Mouse (Mus musculus) gastrocnemius, postnatal 25 days (tissue): Measurements from ENCODE around the gene Slc25a47. TPM values are rescaled to one million over a fixed set of nuclear protein-coding genes. Genes with fewer than 3 reads are reported as not detected.
"Not testable (repeated sequence)": the region's sequence is repeated elsewhere in the genome, so short reads cannot be mapped to it uniquely, and the experiment has no call there.

ENCODE experiments used
- DNase-seq: peaks from one replicate; pipeline ENCODE4 v3.0.0; 2022
- total RNA-seq, 2 experiments: library from RNA; stranded (reverse); gene quantifications; 1 replicate in 1 of 2; 2 replicates in 1 of 2; pipeline ENCODE4 v1.2.3; 2021

The Slc25a47 gene
- total RNA-seq, 2 experiments from 2014 or later: 5.8 to 6.3 TPM

DNA sequence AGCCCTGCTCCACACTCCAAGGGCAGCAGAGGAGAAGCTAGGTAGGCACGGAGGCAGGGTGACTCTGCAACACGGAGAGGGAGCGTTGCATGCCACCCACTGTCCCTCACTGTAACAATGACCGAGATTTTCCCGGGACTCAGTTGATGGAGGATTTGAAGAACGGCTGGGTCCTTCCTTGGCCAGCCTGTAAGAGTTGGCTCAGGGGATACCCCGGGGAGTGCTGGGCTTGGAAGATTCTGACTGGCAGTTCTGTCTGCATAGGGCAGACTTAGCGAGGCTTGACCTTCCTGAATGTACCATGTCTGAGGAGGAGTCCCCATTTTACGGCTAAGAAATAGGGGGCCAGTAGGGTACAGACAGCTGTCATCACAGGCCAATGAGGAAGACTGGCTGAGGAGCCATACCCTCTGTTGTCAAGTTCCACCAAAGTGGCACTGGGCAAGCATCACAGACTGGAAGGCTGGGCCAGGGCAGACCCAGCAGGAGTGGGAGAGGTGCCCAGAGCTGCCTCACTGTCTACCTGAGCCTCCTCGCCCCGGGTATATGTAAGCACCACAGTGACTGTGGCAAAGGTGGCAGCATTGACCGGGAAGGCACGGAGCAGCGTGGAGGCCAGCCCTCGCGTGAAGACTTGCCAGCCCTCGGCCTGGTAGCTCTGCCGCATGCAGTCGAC lies 9.4 kb upstream of the Slc25a47 start:
- DNase-seq: no peak

DNA sequence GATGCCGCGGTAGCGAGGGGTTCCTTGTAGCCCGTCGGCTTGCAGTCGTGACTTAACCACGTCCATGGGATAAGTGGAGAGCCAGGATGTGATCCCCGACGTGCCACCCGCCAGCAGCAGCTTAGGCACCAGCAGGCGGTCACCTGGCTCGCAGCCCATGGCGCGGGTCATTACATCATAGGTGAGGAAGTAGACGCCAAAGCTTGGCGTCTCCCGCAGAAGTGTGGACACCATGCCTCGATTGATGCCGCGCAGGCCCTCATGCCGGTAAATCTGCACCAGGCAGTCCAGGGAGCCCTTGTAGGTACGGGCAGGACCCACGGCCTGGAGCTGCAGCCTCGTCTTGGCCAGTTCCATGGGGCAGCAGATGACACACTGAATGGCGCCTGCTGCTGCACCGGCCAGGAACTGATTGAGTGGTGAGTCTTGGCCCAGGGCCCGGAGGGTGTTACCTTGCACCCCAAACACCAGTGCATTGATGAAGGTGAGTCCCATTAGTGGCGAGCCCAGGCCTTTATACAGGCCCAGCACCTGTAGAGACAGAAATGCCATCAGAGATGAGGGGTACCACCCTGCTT lies 8.8 kb upstream of the Slc25a47 start:
- no peak for DNase-seq

DNA sequence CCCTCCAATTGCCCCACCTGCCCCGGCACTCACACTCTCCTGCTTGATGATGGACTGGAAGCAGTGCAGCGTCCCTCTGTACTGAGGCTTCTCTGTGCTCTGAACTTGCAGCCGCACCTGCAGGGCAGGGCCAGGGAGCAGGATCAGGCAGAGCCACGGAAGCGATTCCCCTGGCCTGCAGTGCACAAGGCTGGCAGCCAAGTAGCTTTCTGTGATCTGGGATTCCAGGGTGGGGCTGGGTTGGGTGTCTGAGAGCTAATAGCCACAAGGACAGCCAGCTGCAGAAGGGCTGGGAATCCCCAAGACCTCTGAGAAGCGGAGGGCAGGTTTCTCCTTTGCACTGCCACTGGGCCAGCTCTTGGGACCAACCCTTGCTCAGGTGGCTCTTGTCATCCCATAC lies 8.2 kb upstream of the Slc25a47 start:
- DNase-seq: no peak

DNA sequence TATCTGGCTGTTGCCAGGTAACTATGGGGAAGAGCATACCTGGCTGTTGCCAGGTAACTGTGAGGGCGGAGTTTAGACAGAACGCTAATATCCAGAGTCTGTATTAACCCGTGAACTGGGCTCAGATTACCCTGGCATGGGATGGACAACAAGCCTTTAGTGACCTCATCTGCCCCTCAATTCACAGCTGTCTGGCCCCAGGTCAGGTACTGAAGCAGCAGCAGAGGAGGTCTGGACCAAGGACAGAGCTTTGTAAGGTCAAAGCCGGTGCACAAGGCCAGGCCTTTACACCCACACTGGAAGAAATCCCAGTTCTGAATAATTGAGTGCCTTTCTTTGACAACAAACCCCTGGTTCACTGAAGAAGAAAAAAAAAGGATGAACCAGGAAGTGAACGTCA lies 6.2 kb upstream of the Slc25a47 start:
- DNase-seq: no peak

DNA sequence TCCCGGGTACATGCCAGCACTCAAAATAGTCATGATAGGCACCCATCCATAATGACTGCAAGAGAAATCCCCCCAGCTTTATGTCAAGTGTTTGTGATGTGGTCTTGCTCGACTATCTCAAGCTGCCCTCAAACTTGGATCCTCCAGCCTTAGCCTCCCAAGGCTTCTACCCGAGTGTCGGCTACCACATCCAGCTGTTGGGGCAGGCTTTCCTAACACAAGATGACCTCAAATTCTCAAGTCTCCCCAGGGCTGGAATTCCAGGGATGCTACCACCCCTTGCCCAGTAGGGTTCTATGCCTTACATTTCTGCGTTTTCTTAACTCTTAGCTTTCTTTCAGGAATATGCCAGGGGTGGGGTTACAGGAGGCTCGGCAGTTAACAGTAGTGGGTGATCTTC lies 5.5 kb upstream of the Slc25a47 start:
- no peak for DNase-seq

DNA sequence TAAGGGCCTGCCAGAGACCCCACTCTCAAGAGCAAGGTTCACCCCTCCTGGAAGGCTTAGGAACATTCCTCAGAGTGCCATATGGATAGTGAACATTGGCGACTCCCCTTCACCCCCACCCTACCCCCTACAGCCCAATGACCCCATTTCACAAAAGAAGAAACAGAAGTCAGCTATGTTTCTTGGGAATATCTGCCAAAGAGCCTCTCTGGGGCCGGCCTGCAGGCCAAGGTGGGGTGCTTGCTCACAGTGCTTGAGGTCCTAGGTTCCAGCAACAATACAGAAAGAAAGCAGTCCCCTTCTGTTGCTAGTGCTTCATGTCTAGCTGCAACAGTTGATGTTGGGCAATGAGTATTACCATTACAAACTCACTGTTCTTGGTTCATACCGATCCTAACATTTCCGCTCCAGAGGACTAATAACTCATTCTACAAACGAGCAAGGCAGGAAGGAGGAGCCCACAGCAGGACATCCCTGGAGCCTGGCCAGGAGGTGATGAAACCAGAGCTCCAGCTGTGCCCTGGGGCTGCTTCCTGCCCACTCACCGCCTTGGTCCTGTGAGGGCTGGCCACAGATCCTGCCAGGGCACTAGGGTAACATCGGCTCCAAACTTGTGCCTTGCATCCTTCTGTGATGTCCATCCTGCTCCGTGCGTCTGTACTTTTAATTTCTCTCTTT lies 3.7 kb upstream of the Slc25a47 start:
- peak; percentile 63 for DNase-seq

DNA sequence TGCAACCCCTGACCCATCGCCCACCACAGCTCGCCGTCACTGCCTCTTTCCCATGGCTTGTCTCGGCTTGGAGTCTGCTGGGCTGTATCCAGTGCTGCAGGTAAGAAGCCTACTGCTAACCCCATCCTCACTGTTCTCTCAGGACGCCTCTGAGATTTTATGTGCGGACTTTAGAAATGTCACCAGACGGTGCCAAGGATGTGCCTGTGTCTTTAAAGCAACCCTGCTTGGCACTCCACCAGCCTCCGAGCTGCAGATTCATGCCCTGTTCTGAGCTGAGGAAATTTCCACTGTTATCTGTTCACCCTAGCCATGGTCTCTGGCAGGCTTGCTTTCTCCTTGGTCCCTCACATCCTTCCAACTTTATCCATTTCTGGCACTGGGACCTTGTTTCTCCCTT lies 3.0 kb upstream of the Slc25a47 start:
- peak; percentile 58 for DNase-seq

DNA sequence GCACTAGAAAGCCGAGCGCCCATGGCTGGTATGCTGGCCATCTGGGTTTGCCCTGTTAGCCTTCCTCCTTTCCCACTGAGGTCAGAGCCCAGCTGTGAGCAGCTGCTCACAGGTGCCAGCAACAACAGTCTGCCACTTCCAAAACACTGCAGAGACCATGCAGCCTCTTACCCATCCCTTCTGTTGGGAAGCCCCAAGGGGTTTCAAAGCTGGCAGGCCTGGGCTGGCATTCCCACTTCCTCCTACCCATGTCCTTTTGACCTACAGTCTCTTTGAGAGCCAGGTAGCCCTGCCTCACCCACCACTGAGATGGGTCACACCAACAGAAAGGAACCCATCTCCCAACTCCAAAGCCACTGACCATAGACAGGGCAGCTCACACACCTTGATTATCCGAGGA lies 2.4 kb upstream of the Slc25a47 start:
- DNase-seq: no peak

DNA sequence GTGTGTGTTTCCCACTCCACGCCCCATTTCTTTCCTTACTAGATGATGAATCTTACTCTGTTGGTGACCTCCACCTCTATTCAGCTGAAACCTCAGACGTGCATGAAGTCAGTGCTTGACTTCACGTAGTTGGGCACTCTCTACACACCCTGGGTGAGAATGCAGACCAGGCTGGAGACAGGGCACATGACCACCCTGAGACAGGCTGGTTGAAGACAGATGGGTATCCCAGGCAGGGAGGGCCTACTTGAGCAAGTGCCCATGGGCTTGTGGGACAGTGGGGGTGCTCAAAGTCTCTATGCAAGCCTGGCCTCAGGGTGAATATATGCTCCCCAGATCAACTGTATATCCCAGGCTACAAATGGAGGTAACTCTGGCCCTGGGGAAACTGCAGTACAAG lies 1.5 kb upstream of the Slc25a47 start:
- no peak for DNase-seq

DNA sequence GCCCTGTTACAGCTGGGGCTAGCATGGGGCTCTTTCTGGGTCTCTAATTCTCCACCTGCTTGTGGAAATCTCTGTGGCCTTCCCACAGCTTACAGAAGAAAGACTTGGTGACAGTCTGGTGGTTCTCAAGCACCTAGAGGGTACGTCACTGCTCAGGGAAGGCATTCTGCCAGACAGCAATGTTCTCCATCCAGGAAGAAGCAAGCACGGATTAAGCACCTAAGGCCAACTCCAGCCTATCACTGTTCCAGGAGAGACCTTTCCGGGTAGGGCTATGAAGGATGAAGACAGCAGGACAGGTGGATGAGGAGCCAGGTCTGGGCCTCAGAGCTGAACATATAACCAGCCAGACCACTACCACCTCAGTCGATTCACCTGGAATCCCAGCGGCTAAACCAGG lies 1.1 kb upstream of the Slc25a47 start:
- DNase-seq: no peak

DNA sequence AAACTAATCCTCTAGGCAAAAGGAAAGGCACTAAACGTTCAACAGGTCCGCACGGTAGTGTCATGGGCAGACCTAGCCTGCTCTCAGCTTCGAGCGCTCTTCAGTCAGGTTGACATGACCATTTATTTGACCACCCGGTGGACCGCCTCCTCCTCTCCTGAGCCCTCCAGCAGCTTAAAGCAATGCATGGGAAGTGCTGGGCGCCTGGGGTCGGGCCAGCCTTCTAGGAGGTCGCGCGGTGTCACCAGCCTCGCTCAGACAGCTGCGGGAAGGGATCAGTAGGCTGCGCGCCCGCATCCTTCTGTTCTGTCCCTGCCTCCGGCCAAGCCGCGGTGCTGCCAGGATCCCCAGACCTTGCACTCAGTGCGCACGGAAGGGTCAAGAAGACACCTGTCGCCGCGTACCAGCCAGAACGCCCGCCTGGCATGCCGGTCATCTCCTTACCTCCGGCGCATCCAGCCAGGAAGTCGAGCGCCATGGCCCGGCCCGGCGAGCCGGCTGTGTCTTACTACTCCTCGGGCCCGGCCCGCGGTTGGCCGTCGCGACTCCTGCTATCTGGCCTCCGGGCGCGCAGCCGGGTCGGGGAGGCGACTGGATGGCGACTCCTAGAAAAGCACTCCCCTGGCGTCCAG lies 522 bp upstream of the Slc25a47 start:
- no peak for DNase-seq

DNA sequence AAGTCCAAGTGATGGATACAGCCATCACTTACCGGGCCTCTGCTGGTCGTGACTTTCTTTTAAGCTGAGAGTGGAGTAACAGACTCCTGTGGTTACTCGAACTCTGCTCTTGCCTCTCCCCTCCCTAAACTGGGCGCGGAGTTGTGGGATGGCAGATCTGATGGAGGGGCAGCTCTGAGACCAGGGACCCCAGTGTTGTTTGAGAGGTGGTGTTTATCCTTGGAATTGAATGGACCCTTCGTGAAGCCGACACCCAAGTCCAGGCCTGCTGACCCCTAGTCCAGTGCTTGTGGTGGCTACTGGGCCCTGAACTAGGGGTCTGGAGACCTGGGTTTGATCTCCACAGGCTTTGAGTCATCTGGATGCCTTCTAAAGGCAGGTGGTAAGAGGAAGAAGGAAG lies 876 bp downstream of the Slc25a47 start:
- DNase-seq: no peak

DNA sequence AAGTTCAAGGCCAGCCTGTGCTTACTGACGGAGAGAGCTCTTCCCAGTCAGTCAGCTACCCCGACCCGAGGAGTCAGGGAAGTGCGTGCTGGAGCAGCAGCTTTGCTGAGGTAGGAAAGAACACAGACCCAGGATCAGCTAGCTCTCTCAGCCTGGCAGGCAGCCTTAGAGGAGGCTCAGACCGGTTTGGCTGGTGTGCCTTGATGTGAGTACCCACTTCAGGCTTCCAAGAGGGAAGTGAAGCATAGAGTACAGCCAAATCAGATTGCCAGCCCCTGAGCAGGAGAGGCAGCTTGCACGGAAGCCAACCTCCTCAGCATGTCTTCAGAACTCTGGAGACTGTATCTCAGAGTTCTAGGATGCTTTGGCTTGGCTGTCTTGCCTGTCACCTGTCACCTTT lies 5.3 kb downstream of the Slc25a47 start:
- DNase-seq: peak; percentile 67

DNA sequence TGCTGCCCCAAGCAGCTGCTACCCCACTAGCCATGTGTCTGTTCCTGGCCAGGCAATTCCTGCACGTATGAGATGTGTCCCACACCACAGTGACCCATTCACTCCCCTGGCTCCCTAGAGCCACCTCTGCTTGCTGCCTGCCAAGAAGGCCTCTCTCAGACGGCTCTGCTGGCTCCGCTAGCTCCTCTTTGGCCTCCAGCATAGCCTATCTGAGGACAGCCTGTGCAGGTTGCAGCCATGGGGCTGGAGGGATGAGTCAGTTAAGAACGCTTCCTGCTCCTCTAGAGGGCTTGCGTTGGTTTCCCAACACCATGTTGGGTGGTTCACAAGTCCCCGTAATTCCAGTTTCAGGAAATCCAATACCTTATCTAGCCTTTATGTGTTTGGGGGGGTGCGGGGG lies 6.8 kb downstream of the Slc25a47 start:
- peak; percentile 46 for DNase-seq

DNA sequence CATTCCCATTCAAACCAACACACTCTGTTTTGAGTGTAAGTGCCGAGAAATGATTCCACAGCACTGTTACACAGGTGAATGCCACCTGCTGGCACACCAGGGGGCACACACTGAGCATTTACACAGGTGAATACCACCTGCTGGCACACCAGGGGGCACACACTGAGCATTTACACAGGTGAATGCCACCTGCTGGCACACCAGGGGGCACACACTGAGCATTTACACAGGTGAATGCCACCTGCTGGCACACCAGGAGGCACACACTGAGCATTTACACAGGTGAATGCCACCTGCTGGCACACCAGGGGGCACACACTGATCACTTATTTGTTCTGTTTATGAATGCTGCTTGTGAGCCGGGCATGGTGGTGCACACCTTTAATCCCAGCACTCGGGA lies 12.2 kb downstream of the Slc25a47 start:
- not testable (repeated sequence) for DNase-seq

DNA sequence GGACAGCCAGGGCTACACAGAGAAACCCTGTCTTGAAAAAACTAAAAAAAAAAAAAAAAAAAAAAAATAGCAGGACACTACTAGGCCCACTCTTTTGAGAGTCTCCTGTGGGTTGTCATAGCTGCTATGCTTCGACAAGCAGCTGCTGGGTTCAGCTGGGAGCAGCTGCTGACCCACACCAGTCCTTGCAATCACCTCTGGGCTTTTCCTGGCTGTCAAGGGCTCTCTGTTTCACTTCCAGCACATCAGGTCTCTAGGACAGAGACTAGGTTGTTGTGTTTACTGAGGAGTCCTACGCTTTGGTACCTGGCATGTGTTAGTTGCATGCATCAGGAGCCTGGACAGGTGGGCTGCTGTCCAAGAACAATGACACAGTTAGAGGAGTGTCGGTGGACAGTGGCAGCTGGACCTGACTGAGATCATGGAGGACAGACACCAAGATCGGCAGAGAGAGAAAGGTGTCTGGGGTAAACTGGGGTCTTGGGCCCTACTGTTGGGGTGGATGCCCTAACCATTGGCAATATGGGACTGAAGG lies 13.7 kb downstream of the Slc25a47 start:
- no peak for DNase-seq

DNA sequence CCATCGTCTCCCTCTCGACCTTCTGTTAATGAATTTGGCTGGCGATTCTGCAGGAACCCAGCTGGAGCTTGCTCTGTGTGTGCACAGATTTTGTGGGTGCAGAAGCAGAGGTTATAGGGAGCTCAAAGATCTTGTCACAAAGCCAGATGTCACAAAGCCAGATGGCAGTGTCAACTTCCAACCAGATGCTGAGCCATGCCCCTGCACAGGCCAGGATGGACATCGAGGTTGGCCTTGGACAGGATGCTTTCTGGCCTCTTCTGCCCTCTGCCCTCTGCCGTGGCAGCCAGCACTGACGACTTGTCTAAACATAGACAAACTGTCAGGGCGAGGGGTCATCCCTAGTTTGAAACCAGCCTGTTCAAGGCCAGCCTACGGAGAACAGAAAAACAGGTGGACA lies 14.3 kb downstream of the Slc25a47 start:
- DNase-seq: no peak

DNA sequence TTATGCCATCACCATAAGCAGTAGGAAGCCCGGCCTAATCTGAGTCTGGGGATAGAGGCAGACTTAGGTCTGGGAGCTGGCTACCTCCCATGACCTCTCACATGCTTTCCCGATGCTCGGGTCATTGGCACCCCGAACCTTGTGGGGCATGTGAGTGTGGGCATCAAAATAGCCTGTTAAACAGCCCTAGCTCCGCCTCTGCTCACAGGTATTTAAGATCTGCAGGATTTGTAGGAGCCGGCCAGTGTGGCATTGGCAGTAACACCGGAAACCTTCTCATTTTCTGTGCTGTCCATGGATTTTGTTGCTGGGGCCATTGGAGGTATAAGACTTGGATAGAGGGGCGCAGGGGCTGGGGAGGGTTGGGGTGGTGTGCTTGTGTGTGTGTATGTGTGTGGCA lies 15.0 kb downstream of the Slc25a47 start:
- no peak for DNase-seq

DNA sequence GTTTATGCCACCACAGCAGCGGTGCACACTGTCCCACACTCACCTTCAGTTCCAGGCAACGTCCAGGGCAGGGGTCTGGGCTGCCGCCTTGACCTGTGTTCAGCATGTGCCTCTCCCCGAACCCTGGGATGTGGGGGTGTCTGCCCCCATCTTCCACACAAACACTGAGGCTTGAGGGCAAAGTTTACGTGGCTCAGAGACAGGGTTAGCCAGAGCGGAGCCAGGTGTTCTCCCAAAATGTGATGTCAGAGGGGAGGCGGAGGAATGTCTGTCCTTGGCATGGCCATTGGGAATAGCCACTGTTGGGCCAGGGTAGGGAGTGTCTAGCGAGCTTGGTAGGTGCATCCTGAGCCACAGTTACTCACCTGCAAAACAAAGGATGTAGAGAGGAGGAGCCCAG lies 17.0 kb downstream of the Slc25a47 start:
- no peak for DNase-seq

DNA sequence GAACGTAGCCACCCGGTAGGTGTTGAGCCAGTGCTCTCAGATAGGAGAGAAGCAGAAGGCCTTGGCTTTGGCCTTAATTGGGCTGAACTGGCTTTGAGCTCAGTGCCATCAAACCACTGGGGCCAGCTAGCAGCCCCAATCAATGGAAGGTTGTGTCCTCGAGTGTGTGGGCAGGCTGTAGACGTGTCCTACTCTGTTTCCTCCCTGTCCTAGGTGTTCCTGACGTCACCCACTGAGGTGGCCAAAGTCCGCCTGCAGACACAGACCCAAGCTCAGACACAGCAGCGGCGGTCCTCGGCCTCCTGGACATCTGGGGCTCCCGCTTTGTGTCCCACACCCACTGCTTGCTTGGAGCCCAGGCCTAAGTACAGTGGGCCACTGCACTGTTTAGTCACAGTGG lies 19.2 kb downstream of the Slc25a47 start:
- DNase-seq: no peak

DNA sequence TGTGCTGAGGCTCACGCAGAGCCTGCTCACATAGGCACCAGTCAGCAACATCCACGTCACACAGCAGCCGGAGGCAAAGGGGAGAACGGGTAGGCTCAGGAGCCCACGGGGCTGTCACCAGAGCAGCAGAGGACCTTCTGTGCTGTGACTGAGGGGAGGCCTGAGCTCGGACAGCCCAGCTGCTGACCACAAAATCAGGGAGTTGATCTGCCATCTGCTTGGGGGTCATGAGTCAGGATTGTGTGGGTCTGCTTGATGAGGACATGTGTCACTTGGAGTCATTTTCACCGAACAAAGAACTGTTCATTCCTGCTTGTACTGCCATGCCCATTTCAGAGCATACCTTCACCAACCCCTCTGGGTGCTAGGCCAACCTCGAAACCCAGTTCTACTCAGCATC lies 20.3 kb downstream of the Slc25a47 start:
- DNase-seq: no peak

DNA sequence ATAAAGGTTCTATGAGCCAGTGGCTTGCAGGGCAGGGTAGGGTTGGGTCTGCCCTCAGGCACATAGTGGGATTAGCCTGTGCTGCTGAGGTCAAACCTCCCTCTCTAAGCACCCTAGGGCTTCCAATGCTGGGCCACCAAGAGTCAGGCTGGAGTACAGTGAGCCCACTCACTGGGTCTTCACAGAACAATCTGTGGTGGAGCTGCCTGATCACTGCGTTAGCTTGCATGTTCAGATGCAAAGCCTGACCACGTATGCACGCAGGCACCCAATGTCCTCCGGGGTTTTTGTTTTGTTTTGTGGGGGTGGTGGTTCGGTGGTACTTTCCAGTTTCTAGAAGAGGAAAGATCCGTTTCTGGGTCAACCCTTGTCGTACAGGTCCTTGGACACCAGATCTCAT lies 21.3 kb downstream of the Slc25a47 start:
- DNase-seq: no peak

DNA sequence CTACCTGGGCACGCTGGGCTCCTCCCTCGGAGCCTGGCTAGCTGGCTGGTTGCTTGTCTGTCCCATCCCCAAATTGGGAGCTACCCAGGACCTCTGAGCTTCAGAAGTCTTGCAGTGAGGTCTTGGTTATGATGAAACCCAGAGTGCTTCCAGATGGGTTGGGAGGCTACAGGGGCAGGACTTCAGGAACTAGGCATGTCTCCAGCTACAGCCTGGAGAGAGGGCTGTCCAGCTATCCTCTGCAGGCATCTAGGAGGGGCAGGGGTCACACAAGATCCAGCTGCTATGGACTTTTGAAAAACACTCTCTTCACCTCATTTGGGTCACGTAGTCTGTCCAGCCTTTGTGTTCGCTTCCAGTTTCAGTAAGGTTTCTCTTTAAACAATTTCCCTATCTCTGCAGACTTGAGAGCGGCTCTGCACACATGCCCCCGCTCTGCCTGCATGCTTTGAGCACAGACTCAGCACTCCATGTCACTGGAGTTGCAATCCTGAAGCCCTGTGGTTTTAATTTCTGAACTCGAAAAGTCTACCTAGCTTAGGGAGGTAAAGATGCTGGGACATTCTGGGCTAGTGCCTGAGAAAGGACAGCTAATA lies 21.8 kb downstream of the Slc25a47 start:
- DNase-seq: peak; percentile 44
